Mouse (Mus musculus): ENCODE results near the gene Rara. TPM values are rescaled to one million over a fixed set of nuclear protein-coding genes. Genes with fewer than 3 reads are reported as not detected.
"Not testable (repeated sequence)": the region's sequence is repeated elsewhere in the genome, so short reads cannot be mapped to it uniquely, and the experiment has no call there.

Rara gene
- polyA plus RNA-seq, 1 experiment: 18.0 TPM

GRCm38 (mm10) chr11:98978526-98979148 lies 51.0 kb downstream of the Rara start:
- Histone ChIP-seq H3K4me3 (ENCODE audit: insufficient read depth, low read depth, low read length) (no peak overlapping the region), H3K4me1 (ENCODE audit: control insufficient read depth, insufficient read depth, low read length) (no peaks in the 10 kb centered on the region), H3K27ac (ENCODE audit: insufficient read depth, low read depth, low read length) (no peak overlapping the region), H3K36me3 (ENCODE audit: control insufficient read depth, insufficient read depth, low read length) (no peaks in the 10 kb centered on the region), H3K27me3 (replicated peaks; ENCODE audit: control insufficient read depth, insufficient read depth, low read length) (no peaks in the 10 kb centered on the region)
- 60% methylated on average over 15 of the region's 15 CpGs for WGBS
- TF ChIP-seq CTCF (conservative IDR thresholded peaks at IDR 0.05; ENCODE audit: insufficient read depth, insufficient read length, low read depth, low read length) (no peak), POLR2A (IDR thresholded peaks at IDR 0.05; ENCODE audit: low read depth, low read length) (no peak)
- DNase-seq: no peak

DNA sequence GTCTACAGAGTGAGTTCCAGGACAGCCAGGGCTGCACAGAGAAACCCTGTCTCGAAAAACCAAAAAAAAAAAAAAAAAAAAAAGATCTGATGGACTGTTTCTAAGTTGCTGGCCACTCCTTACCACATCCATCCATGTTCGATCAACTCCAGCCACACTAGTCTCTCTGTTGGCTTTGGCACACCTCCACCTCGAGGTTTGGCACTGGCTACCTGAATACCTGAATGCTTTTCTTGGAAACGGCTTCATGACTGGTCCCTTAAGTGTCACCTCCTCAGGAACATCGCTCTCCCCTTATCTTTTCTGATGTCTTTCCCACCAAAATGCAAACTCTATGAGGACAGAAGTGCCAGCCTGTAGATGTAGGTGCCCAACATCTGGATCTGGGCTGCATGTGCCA lies 51.7 kb downstream of the Rara start:
- Histone ChIP-seq H3K27me3 (replicated peaks; ENCODE audit: control insufficient read depth, insufficient read depth, low read length) (no peaks in the 10 kb centered on the region), H3K4me1 (ENCODE audit: control insufficient read depth, insufficient read depth, low read length) (no peaks in the 10 kb centered on the region), H3K36me3 (ENCODE audit: control insufficient read depth, insufficient read depth, low read length) (no peaks in the 10 kb centered on the region), H3K4me3 (ENCODE audit: insufficient read depth, low read depth, low read length) (no peak overlapping the region), H3K27ac (ENCODE audit: insufficient read depth, low read depth, low read length) (no peak overlapping the region)
- no peak for DNase-seq
- no peak for TF ChIP-seq POLR2A (IDR thresholded peaks at IDR 0.05; ENCODE audit: low read depth, low read length)
- TF ChIP-seq CTCF (conservative IDR thresholded peaks at IDR 0.05; ENCODE audit: insufficient read depth, insufficient read length, low read depth, low read length): no peak
- 64% methylated on average over 5 of the region's 5 CpGs for WGBS

DNA sequence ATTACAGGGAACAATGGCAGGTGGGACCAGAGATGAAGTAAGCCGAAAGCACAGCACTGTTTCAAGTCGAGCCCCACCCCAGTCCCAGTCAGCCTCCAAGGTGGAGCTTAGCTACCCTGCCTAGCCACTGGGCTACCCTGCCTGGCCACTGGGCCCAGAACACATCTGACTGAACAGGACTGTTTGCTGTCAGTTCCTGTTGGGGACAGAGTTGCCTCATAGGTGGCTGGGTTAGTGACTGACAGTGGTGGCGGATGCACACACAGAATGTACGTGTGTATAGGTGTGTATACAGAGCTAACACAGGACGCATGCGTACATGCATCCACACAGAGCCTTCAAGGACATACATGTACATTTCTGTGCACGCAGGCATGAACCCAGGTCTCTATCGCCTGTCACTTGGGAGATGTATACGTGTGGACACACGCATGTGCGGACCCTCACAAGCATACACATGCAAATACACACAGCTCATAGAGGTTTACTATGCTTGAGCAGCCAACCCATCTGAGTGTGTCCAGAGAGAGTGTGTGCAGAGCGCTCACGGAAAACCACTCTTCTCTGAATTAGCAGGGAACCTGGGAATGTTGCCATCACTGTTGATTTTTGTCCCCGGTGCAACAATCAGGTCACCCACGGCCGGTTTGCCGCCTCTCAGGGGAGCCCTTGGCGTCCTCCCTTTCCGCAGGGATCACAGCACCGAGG lies 53.8 kb downstream of the Rara start:
- Histone ChIP-seq H3K4me3 (ENCODE audit: insufficient read depth, low read depth, low read length) (peak overlapping the region; percentile 55; the same call in 1 of the 2 replicates), H3K27ac (ENCODE audit: insufficient read depth, low read depth, low read length) (no peak overlapping the region), H3K27me3 (replicated peaks; ENCODE audit: control insufficient read depth, insufficient read depth, low read length) (no peaks in the 10 kb centered on the region), H3K36me3 (ENCODE audit: control insufficient read depth, insufficient read depth, low read length) (no peaks in the 10 kb centered on the region), H3K4me1 (ENCODE audit: control insufficient read depth, insufficient read depth, low read length) (no peaks in the 10 kb centered on the region)
- TF ChIP-seq CTCF (conservative IDR thresholded peaks at IDR 0.05; ENCODE audit: insufficient read depth, insufficient read length, low read depth, low read length): no peak
- no peak for TF ChIP-seq POLR2A (IDR thresholded peaks at IDR 0.05; ENCODE audit: low read depth, low read length)
- peak; percentile 82 for DNase-seq
- 40% methylated on average over 20 of the region's 20 CpGs for WGBS

- Histone ChIP-seq H3K27ac (ENCODE audit: insufficient read depth, low read depth, low read length) (no peak overlapping the region), H3K36me3 (ENCODE audit: control insufficient read depth, insufficient read depth, low read length) (no peaks in the 10 kb centered on the region), H3K4me3 (ENCODE audit: insufficient read depth, low read depth, low read length) (peak overlapping the region; percentile 55), H3K4me1 (ENCODE audit: control insufficient read depth, insufficient read depth, low read length) (no peaks in the 10 kb centered on the region), H3K27me3 (replicated peaks; ENCODE audit: control insufficient read depth, insufficient read depth, low read length) (no peaks in the 10 kb centered on the region)
- under 1% methylated on average over 94 of the region's 94 CpGs for WGBS
- TF ChIP-seq CTCF (conservative IDR thresholded peaks at IDR 0.05; ENCODE audit: insufficient read depth, insufficient read length, low read depth, low read length) (peak; percentile 70), POLR2A (IDR thresholded peaks at IDR 0.05; ENCODE audit: low read depth, low read length) (no peak)
- peak; percentile 71 for DNase-seq
Observed at GRCm38 (mm10) chr11:98981997-98982772, 54.6 kb downstream of the Rara start.

- DNase-seq: no peak
- TF ChIP-seq CTCF (conservative IDR thresholded peaks at IDR 0.05; ENCODE audit: insufficient read depth, insufficient read length, low read depth, low read length) (no peak), POLR2A (IDR thresholded peaks at IDR 0.05; ENCODE audit: low read depth, low read length) (no peak)
- Histone ChIP-seq H3K27ac (ENCODE audit: insufficient read depth, low read depth, low read length) (no peak within 1 kb of the TSS), H3K36me3 (ENCODE audit: control insufficient read depth, insufficient read depth, low read length) (no peaks in the 10 kb centered on the region), H3K27me3 (replicated peaks; ENCODE audit: control insufficient read depth, insufficient read depth, low read length) (no peaks in the 10 kb centered on the region), H3K4me1 (ENCODE audit: control insufficient read depth, insufficient read depth, low read length) (no peaks in the 10 kb centered on the region), H3K4me3 (ENCODE audit: insufficient read depth, low read depth, low read length) (peak within 1 kb of the TSS; percentile 55)
- WGBS: 4% methylated on average over 28 of the region's 28 CpGs
Observed at GRCm38 (mm10) chr11:98982773-98983133, 55.1 kb downstream of the Rara start, which contains the start of gene Gjd3. Gene Gjd3, minus strand, starts transcription at chr11:98983016.

- Histone ChIP-seq H3K27me3 (replicated peaks; ENCODE audit: control insufficient read depth, insufficient read depth, low read length) (no peaks in the 10 kb centered on the region), H3K36me3 (ENCODE audit: control insufficient read depth, insufficient read depth, low read length) (no peaks in the 10 kb centered on the region), H3K27ac (ENCODE audit: insufficient read depth, low read depth, low read length) (no peak overlapping the region), H3K4me1 (ENCODE audit: control insufficient read depth, insufficient read depth, low read length) (no peaks in the 10 kb centered on the region), H3K4me3 (ENCODE audit: insufficient read depth, low read depth, low read length) (no peak overlapping the region)
- 59% methylated on average over 8 of the region's 8 CpGs for WGBS
- no peak for DNase-seq
- TF ChIP-seq POLR2A (IDR thresholded peaks at IDR 0.05; ENCODE audit: low read depth, low read length) (no peak), CTCF (conservative IDR thresholded peaks at IDR 0.05; ENCODE audit: insufficient read depth, insufficient read length, low read depth, low read length) (no peak)
Observed at GRCm38 (mm10) chr11:98983551-98983950, 55.9 kb downstream of the Rara start.

DNA sequence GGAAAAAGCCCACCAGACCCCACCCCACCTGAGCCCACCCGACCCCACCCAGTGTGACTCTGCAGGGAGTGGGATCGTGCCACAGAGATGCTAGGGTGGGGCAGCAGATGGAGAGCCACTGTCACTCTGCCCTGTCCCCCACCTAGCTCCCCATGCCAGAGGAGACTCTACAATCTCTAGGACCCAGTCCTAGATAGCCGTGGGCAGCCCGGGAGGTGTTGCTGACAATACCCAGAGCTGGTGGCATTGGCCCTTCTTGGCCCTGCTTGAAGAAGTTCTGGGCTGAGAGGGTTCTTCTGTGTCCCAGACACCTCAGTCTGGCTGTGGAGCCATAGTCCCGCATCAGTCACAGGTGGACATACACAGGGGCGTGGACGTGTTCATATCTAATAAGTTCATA lies 57.9 kb downstream of the Rara start:
- no peak for TF ChIP-seq POLR2A (IDR thresholded peaks at IDR 0.05; ENCODE audit: low read depth, low read length)
- no peak for TF ChIP-seq CTCF (conservative IDR thresholded peaks at IDR 0.05; ENCODE audit: insufficient read depth, insufficient read length, low read depth, low read length)
- DNase-seq: no peak
- Histone ChIP-seq H3K36me3 (ENCODE audit: control insufficient read depth, insufficient read depth, low read length) (no peaks in the 10 kb centered on the region), H3K4me3 (ENCODE audit: insufficient read depth, low read depth, low read length) (no peak overlapping the region), H3K4me1 (ENCODE audit: control insufficient read depth, insufficient read depth, low read length) (no peaks in the 10 kb centered on the region), H3K27ac (ENCODE audit: insufficient read depth, low read depth, low read length) (no peak overlapping the region), H3K27me3 (replicated peaks; ENCODE audit: control insufficient read depth, insufficient read depth, low read length) (no peaks in the 10 kb centered on the region)
- WGBS: 91% methylated on average over 7 of the region's 7 CpGs

DNA sequence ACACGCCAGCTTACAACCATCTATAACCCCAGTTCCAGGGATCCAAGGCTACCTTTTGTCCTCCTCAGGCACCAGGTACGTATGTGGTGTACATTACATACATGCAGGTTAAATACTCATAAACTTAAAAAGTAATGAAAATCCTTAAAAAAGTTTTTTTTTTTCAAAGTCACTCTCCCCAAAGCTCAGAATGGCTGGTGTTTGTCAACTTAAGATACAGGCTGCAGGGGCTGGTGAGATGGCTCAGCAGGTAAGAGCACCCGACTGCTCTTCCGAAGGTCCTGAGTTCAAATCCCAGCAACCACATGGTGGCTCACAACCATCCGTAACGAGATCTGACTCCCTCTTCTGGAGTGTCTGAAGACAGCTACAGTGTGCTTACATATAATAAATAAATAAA lies 60.6 kb downstream of the Rara start:
- 96% methylated on average over 6 of the region's 6 CpGs for WGBS
- not testable (repeated sequence) for H3K4me3 ChIP-seq (ENCODE audit: insufficient read depth, low read depth, low read length); H3K27ac ChIP-seq (ENCODE audit: insufficient read depth, low read depth, low read length); H3K4me1 ChIP-seq (ENCODE audit: control insufficient read depth, insufficient read depth, low read length); H3K27me3 ChIP-seq (replicated peaks; ENCODE audit: control insufficient read depth, insufficient read depth, low read length); DNase-seq; H3K36me3 ChIP-seq (ENCODE audit: control insufficient read depth, insufficient read depth, low read length)

All from kidney, adult 2 months (tissue).